Mouse (Mus musculus) heart, embryonic 16.5 days (tissue): ENCODE measurements around the gene Hist1h2br. TPM values are rescaled to one million over a fixed set of nuclear protein-coding genes. Genes with fewer than 3 reads are reported as not detected.

Source experiments
- microRNA-seq: library from miRNA; unstranded; fragments of <30 nt; microRNA quantifications from one replicate; pipeline ENCODE4, GENCODE M21; 2017
- polyA plus RNA-seq: library from polyadenylated mRNA; unstranded; fragments of >200 nt; fragmentation: Nextera tagmentation; extraction: Ambion mirVana; gene quantifications from 2 replicates; pipeline ENCODE4 v1.2.1, GENCODE M21; 2015

Gene Hist1h2br
- polyA plus RNA-seq, 1 experiment from 2014 or later: 10.5 TPM

Small RNA genes lying within 50 kb of the gene (microRNA-seq; reads per million reads assigned to microRNA genes)
- not detected for gene Gm19658
- gene Gm44346: not detected
- gene Gm44466: not detected

Other genes with a start within 250 kb of the Hist1h2br start
- gene Olfr1362, start 219.7 kb upstream of the Hist1h2br start, polyA plus RNA-seq: not detected in 2 replicates
- not detected in 2 replicates for gene Olfr11, start 191.2 kb upstream of the Hist1h2br start, polyA plus RNA-seq
- gene Olfr1361, start 170.4 kb upstream of the Hist1h2br start, polyA plus RNA-seq: not detected in 2 replicates
- gene Olfr1360, start 156.3 kb upstream of the Hist1h2br start, polyA plus RNA-seq: not detected in 2 replicates
- not detected in 2 replicates for gene Olfr1359, start 135.6 kb upstream of the Hist1h2br start, polyA plus RNA-seq
- 0.86 and 1.7 TPM in 2 replicates for gene Hist1h2bl, start 117.6 kb upstream of the Hist1h2br start, polyA plus RNA-seq
- gene Hist1h2ai, start 117.3 kb upstream of the Hist1h2br start, polyA plus RNA-seq: 4.3 and 8.1 TPM in 2 replicates
- 4.8 and 6.2 TPM in 2 replicates for gene Hist1h3h, start 116.1 kb upstream of the Hist1h2br start, polyA plus RNA-seq
- gene Hist1h2bm, start 111.7 kb upstream of the Hist1h2br start, polyA plus RNA-seq: 1.8 and 2.4 TPM in 2 replicates
- gene Hist1h4j, start 98.7 kb upstream of the Hist1h2br start, polyA plus RNA-seq: 0.51 and 0.67 TPM in 2 replicates
- gene Hist1h4k, start 83.2 kb upstream of the Hist1h2br start, polyA plus RNA-seq: 1.9 TPM in 1 of 2 replicates, not detected in the other
- 9.3 and 10.0 TPM in 2 replicates for gene Hist1h2ak, start 79.9 kb upstream of the Hist1h2br start, polyA plus RNA-seq
- gene Hist1h2bn, start 79.6 kb upstream of the Hist1h2br start, polyA plus RNA-seq: 0.88 and 1.6 TPM in 2 replicates
- 8.6 and 9.8 TPM in 2 replicates for gene Hist1h1b, start 53.1 kb upstream of the Hist1h2br start, polyA plus RNA-seq
- 50.2 and 54.0 TPM in 2 replicates for gene Hist1h3i, start 50.4 kb upstream of the Hist1h2br start, polyA plus RNA-seq
- gene Hist1h2an, start 46.5 kb upstream of the Hist1h2br start, polyA plus RNA-seq: 3.0 and 3.1 TPM in 2 replicates
- gene Hist1h2bp, start 46.3 kb upstream of the Hist1h2br start, polyA plus RNA-seq: 0.34 and 0.52 TPM in 2 replicates
- 9.3 and 10.4 TPM in 2 replicates for gene Hist1h2bq, start 23.5 kb upstream of the Hist1h2br start, polyA plus RNA-seq
- not detected in 2 replicates for gene Hist1h2ao, start 23.3 kb upstream of the Hist1h2br start, polyA plus RNA-seq
- not detected in 2 replicates for gene Hist1h4m, start 22.0 kb upstream of the Hist1h2br start, polyA plus RNA-seq
- 6.3 and 7.5 TPM in 2 replicates for gene Hist1h4n, start 1.5 kb upstream of the Hist1h2br start, polyA plus RNA-seq
- 1,370 and 1,778 TPM in 2 replicates for gene Hist1h2ap, start 236 bp upstream of the Hist1h2br start, polyA plus RNA-seq
- gene Zfp184, start 111.4 kb downstream of the Hist1h2br start, polyA plus RNA-seq: 2.9 and 4.7 TPM in 2 replicates
- gene Pom121l2, start 147.5 kb downstream of the Hist1h2br start, polyA plus RNA-seq: not detected in 2 replicates
- 62.9 and 135 TPM in 2 replicates for gene Prss16, start 176.0 kb downstream of the Hist1h2br start, polyA plus RNA-seq
- gene Hist1h2ah, start 201.8 kb downstream of the Hist1h2br start, polyA plus RNA-seq: 5.3 and 7.9 TPM in 2 replicates
- gene Hist1h2bk, start 202.1 kb downstream of the Hist1h2br start, polyA plus RNA-seq: 1.6 and 3.1 TPM in 2 replicates
- gene Hist1h4i, start 207.6 kb downstream of the Hist1h2br start, polyA plus RNA-seq: 9.0 and 10.6 TPM in 2 replicates
- gene Hist1h2ag, start 209.2 kb downstream of the Hist1h2br start, polyA plus RNA-seq: 13.3 and 22.0 TPM in 2 replicates
- 5.5 and 9.9 TPM in 2 replicates for gene Hist1h2bj, start 209.5 kb downstream of the Hist1h2br start, polyA plus RNA-seq